Mouse (Mus musculus) hematopoietic stem cell, adult 5-6 weeks (primary cell): ENCODE data around the gene Jak3. TPM values are rescaled to one million over a fixed set of nuclear protein-coding genes. Genes with fewer than 3 reads are reported as not detected.
"Not testable (repeated sequence)": the region's sequence is repeated elsewhere in the genome, so short reads cannot be mapped to it uniquely, and the experiment has no call there.

Experiments
- ATAC-seq, 2 experiments: fragments of 125-278 bp in 1 of 2; replicated peaks in 1 of 2; 2 replicates each; pipeline ENCODE4 v1.8.0; 2016 to 2017; ENCODE audit warnings: inconsistent platforms in 2 of 2, mild to moderate bottlenecking in 2 of 2, moderate number of reproducible peaks in 2 of 2, low read depth in 1 of 2, moderate TSS enrichment in 1 of 2; ENCODE audit not compliant: low FRiP score in 2 of 2, poor library complexity in 2 of 2, severe bottlenecking in 2 of 2, insufficient read depth in 1 of 2, low TSS enrichment in 1 of 2
- total RNA-seq: library from RNA; stranded (forward); fragments of 172-1452, 232-1000 nt; gene quantifications from 2 replicates; pipeline ENCODE4 v1.2.3, GENCODE M21; 2017

The Jak3 gene
- total RNA-seq, 1 experiment from 2014 or later: 34.1 TPM

DNA sequence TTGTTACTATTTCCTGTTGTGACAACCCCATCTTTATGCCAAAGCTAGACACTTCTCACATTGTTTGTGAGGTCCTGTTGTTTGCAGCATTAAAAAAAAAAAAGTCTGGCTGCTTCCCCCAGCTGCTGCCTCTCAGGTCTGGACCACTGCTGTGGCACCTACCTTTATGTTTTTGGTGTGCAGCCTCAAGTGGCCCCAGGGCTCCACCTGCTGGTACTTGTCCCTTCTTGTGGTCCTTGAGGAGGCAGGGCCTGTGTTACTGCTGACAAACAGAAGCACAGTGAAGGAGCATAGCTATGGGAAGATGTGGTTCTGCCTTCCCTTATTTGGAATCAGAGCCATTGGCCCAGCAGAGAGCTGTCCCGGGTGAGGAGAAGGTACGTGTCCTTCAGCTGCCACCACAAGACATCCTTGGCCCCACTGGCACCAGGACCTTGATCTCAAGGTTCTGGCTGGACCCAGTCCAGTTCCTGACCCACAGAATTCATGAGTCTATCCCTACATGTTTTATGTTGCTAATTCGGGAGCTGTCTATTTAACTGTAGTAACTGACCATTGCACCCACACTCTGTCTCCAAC is 55.6 kb downstream of the Jak3 start:
- peak; percentile 74 to 75 for ATAC-seq

DNA sequence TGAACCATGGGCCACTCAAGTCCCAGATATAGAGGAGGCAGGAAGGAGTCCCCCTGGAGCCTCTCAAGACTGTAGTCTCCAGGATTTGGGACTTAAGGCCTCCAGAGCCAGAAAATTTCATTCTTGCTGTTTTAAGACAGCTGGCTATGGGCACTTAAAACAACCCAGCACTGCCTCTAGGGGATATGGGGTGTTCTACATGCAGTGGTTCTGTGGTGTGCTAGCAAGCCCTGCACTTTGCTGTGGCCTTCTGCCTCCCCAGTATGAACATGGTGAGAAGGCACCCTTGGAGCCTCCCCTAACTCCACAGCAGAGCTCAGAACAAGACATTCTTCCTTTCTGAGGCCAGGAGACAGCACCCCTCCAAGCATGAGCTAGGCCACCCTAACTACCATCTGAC is 62.2 kb downstream of the Jak3 start:
- ATAC-seq: not testable (repeated sequence)

Other genes with a start within 250 kb of the Jak3 start
- 19.8 and 20.7 TPM in 2 replicates for gene Abhd8, start 212.6 kb upstream of the Jak3 start, total RNA-seq
- 35.8 and 61.7 TPM in 2 replicates for gene Mrpl34, start 211.3 kb upstream of the Jak3 start, total RNA-seq
- gene Dda1, start 207.1 kb upstream of the Jak3 start, total RNA-seq: 15.8 and 18.9 TPM in 2 replicates
- gene Ano8, start 190.3 kb upstream of the Jak3 start, total RNA-seq: 6.7 and 9.2 TPM in 2 replicates
- gene Gtpbp3, start 188.2 kb upstream of the Jak3 start, total RNA-seq: 8.8 and 14.1 TPM in 2 replicates
- 0.38 TPM in 1 of 2 replicates, not detected in the other for gene Plvap, start 164.5 kb upstream of the Jak3 start, total RNA-seq
- gene Ccdc194, start 150.6 kb upstream of the Jak3 start, total RNA-seq: not detected in 2 replicates
- 65.1 and 74.2 TPM in 2 replicates for gene Bst2, start 138.8 kb upstream of the Jak3 start, total RNA-seq
- gene Mvb12a, start 133.4 kb upstream of the Jak3 start, total RNA-seq: 37.2 and 60.0 TPM in 2 replicates
- 0.38 TPM in 1 of 2 replicates, not detected in the other for gene Tmem221, start 117.4 kb upstream of the Jak3 start, total RNA-seq
- gene Nxnl1, start 109.7 kb upstream of the Jak3 start, total RNA-seq: 0.40 and 0.50 TPM in 2 replicates
- 13.3 and 16.6 TPM in 2 replicates for gene Slc27a1, start 107.4 kb upstream of the Jak3 start, total RNA-seq
- gene Pgls, start 84.1 kb upstream of the Jak3 start, total RNA-seq: 51.4 and 93.2 TPM in 2 replicates
- 1.0 and 9.7 TPM in 2 replicates for gene Fam129c, start 78.6 kb upstream of the Jak3 start, total RNA-seq
- 53.6 and 78.4 TPM in 2 replicates for gene Colgalt1, start 65.3 kb upstream of the Jak3 start, total RNA-seq
- 2.6 and 3.6 TPM in 2 replicates for gene Unc13a, start 4.5 kb upstream of the Jak3 start, total RNA-seq
- gene Insl3, start 12.9 kb downstream of the Jak3 start, total RNA-seq: 6.2 and 8.9 TPM in 2 replicates
- gene B3gnt3, start 25.5 kb downstream of the Jak3 start, total RNA-seq: 1.3 TPM in 2 replicates
- 90.7 and 99.4 TPM in 2 replicates for gene Fcho1, start 49.4 kb downstream of the Jak3 start, total RNA-seq
- gene Zfp709, start 205.7 kb downstream of the Jak3 start, total RNA-seq: 6.6 and 9.9 TPM in 2 replicates
- 10.8 and 14.6 TPM in 2 replicates for gene Zfp882, start 232.3 kb downstream of the Jak3 start, total RNA-seq
- 12.6 and 20.3 TPM in 2 replicates for gene Zfp617, start 232.3 kb downstream of the Jak3 start, total RNA-seq